Mouse (Mus musculus): ENCODE results near the gene Gdpd1. TPM values are rescaled to one million over a fixed set of nuclear protein-coding genes. Genes with fewer than 3 reads are reported as not detected.
A peak's percentile ranks its signal among the peaks of the same experiment; 100 is the strongest.
"Not testable (repeated sequence)": the region's sequence is repeated elsewhere in the genome, so short reads cannot be mapped to it uniquely, and the experiment has no call there.

Gdpd1 gene
- total RNA-seq, 4 experiments from 2014 or later: 37.4 to 40.5 (median 39.0) TPM

GRCm38 (mm10) chr11:87026096-87026875 lies 47.6 kb downstream of the Gdpd1 start:
- no peak for DNase-seq (ENCODE audit: low spot score in 2 of 2)

- no peak for DNase-seq (ENCODE audit: low spot score in 2 of 2)
Observed at GRCm38 (mm10) chr11:87025351-87025750, 48.5 kb downstream of the Gdpd1 start.

- not testable (repeated sequence) for DNase-seq (ENCODE audit: low spot score in 2 of 2)
Observed at GRCm38 (mm10) chr11:87023240-87023639, 50.6 kb downstream of the Gdpd1 start.

GRCm38 (mm10) chr11:87022765-87023164 lies 51.1 kb downstream of the Gdpd1 start:
- no peak for DNase-seq (ENCODE audit: low spot score in 2 of 2)

GRCm38 (mm10) chr11:87021551-87021950 lies 52.3 kb downstream of the Gdpd1 start:
- no peak for DNase-seq (ENCODE audit: low spot score in 2 of 2)

GRCm38 (mm10) chr11:87020449-87020848 lies 53.4 kb downstream of the Gdpd1 start:
- no peak for DNase-seq (ENCODE audit: low spot score in 2 of 2)

GRCm38 (mm10) chr11:87019431-87019830 lies 54.4 kb downstream of the Gdpd1 start:
- DNase-seq (ENCODE audit: low spot score in 2 of 2): no peak

GRCm38 (mm10) chr11:87018081-87018480 lies 55.8 kb downstream of the Gdpd1 start:
- DNase-seq (ENCODE audit: low spot score in 2 of 2): no peak

- DNase-seq (ENCODE audit: low spot score in 2 of 2): no peak
Observed at GRCm38 (mm10) chr11:87015691-87016090, 58.2 kb downstream of the Gdpd1 start.

- DNase-seq (ENCODE audit: low spot score in 2 of 2): no peak
Observed at GRCm38 (mm10) chr11:87010476-87010875, 63.4 kb downstream of the Gdpd1 start.

GRCm38 (mm10) chr11:87007371-87007770 lies 66.5 kb downstream of the Gdpd1 start:
- no peak for DNase-seq (ENCODE audit: low spot score in 2 of 2)

GRCm38 (mm10) chr11:87004960-87005755 lies 68.7 kb downstream of the Gdpd1 start:
- DNase-seq (ENCODE audit: low spot score in 2 of 2): no peak

GRCm38 (mm10) chr11:87002078-87002829 lies 71.6 kb downstream of the Gdpd1 start:
- DNase-seq (ENCODE audit: low spot score in 2 of 2): peak in 1 of 2 experiments; percentile 68

GRCm38 (mm10) chr11:87001217-87001616 lies 72.6 kb downstream of the Gdpd1 start:
- DNase-seq (ENCODE audit: low spot score in 2 of 2): no peak

- DNase-seq (ENCODE audit: low spot score in 2 of 2): no peak
Observed at GRCm38 (mm10) chr11:86996266-86996665, 77.6 kb downstream of the Gdpd1 start.

- DNase-seq (ENCODE audit: low spot score in 2 of 2): peak in 1 of 2 experiments; percentile 80
Observed at GRCm38 (mm10) chr11:86995625-86996221, 78.1 kb downstream of the Gdpd1 start.

GRCm38 (mm10) chr11:86994791-86995624 lies 78.9 kb downstream of the Gdpd1 start:
- no peak for DNase-seq (ENCODE audit: low spot score in 2 of 2)

GRCm38 (mm10) chr11:86994330-86994729 lies 79.5 kb downstream of the Gdpd1 start:
- DNase-seq (ENCODE audit: low spot score in 2 of 2): no peak

GRCm38 (mm10) chr11:86993041-86994037 lies 80.5 kb downstream of the Gdpd1 start, which contains the start of gene Ypel2:
Ypel2 (minus strand) TSS chr11:86993707.
- peak; percentile 96 to 99 for DNase-seq (ENCODE audit: low spot score in 2 of 2)

All from left cerebral cortex, adult 8-10 months (tissue).